Mouse (Mus musculus): ENCODE results near the gene Rps18. TPM values are rescaled to one million over a fixed set of nuclear protein-coding genes. Genes with fewer than 3 reads are reported as not detected.
"Not testable (repeated sequence)": the region's sequence is repeated elsewhere in the genome, so short reads cannot be mapped to it uniquely, and the experiment has no call there.

Gene Rps18
- polyA plus RNA-seq, 1 experiment from 2014 or later, result 1,221 TPM

GRCm38 (mm10) chr17:33909869-33910250, 45.9 kb downstream of the Rps18 start:
- H3K36me3 ChIP-seq (ENCODE audit: control insufficient read depth, insufficient read depth, low read length), result peaks cover 17% of the 10 kb centered on the region
- H3K9me3 ChIP-seq (ENCODE audit: control insufficient read depth, low read length), result no peaks in the 10 kb centered on the region
- under 1% methylated on average over 14 of the region's 14 CpGs for WGBS
- peak overlapping the region; percentile 87 for H3K9ac ChIP-seq (ENCODE audit: low read depth, low read length)
- peak overlapping the region; percentile 70; the same call in 1 of the 2 replicates for H3K27ac ChIP-seq (ENCODE audit: low read depth, low read length)
- H3K27me3 ChIP-seq (ENCODE audit: control insufficient read depth, insufficient read depth, low read length), result no peaks in the 10 kb centered on the region
- H3K4me2 ChIP-seq (replicated peaks; ENCODE audit: low read depth, low read length), result peak overlapping the region; percentile 96
- ATAC-seq (ENCODE audit: low FRiP score) (no peak), DNase-seq (ENCODE audit: low spot score) (no peak)
- peaks cover 6% of the 10 kb centered on the region for H3K4me1 ChIP-seq (replicated peaks; ENCODE audit: control insufficient read depth, insufficient read depth, low read length)
- peak overlapping the region; percentile 87 for H3K4me3 ChIP-seq (ENCODE audit: low read depth, low read length)

DNA sequence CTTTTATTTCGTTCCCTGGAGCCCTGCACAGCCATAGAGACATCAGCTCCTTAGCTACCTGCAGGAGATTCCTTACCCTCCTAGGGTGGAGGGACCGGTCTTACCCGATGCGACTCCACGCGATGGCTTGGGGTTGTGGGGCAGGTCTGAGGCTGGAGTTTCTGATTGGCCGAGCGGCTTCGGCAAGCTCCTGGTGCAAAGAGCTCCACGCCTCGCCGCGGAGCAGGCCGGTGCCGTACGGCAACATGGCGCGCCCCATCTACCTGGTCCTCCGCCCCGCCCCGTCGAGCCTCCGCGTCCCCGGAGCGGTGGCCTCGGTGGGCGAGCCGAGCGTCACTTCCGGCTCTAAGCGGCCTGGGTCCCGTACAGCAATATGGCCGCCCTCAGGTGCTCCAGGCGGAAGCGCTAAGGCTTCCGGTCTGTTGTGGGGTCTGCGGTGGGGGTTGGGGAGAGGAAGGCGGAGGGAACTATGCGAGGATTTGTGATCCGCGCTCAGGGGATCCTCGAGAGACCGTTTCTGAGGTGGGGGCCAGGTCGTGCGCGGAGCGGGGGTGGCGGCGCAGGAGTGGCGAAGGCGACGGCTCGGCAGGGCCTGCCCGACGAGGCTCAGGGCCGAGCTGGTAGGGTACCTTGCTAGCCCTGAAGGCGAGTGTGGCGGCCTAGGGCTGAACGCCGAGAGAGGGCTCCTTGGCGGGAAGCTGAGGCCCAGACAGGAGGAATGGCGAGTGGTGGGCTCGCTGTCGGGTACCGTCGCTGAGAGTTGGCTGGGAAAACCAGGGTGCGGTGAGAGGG, 46.5 kb downstream of the Rps18 start, which contains the start of gene Daxx:
Daxx (plus strand) TSS at position 338 of the 792 bp plus-strand sequence.
- peak within 1 kb of the TSS; percentile 84 for H3K27ac ChIP-seq (ENCODE audit: low read depth, low read length)
- H3K9me3 ChIP-seq (ENCODE audit: control insufficient read depth, low read length), result no peaks in the 10 kb centered on the region
- peak within 1 kb of the TSS; percentile 87 for H3K9ac ChIP-seq (ENCODE audit: low read depth, low read length)
- DNase-seq (ENCODE audit: low spot score) (peak; percentile 99), ATAC-seq (ENCODE audit: low FRiP score) (peak; percentile 97)
- peaks cover 17% of the 10 kb centered on the region for H3K36me3 ChIP-seq (ENCODE audit: control insufficient read depth, insufficient read depth, low read length)
- peak within 1 kb of the TSS; percentile 87 for H3K4me3 ChIP-seq (ENCODE audit: low read depth, low read length)
- WGBS, result 1% methylated on average over 68 of the region's 68 CpGs
- peak within 1 kb of the TSS; percentile 96 for H3K4me2 ChIP-seq (replicated peaks; ENCODE audit: low read depth, low read length)
- peaks cover 6% of the 10 kb centered on the region for H3K4me1 ChIP-seq (replicated peaks; ENCODE audit: control insufficient read depth, insufficient read depth, low read length)
- H3K27me3 ChIP-seq (ENCODE audit: control insufficient read depth, insufficient read depth, low read length), result no peaks in the 10 kb centered on the region

GRCm38 (mm10) chr17:33908331-33909076, 47.3 kb downstream of the Rps18 start:
- Histone ChIP-seq H3K9ac (ENCODE audit: low read depth, low read length) (peak overlapping the region; percentile 70), H3K4me3 (ENCODE audit: low read depth, low read length) (peak overlapping the region; percentile 87), H3K36me3 (ENCODE audit: control insufficient read depth, insufficient read depth, low read length) (peaks cover 10% of the 10 kb centered on the region), H3K4me2 (replicated peaks; ENCODE audit: low read depth, low read length) (peak overlapping the region; percentile 96), H3K27me3 (ENCODE audit: control insufficient read depth, insufficient read depth, low read length) (no peaks in the 10 kb centered on the region), H3K27ac (ENCODE audit: low read depth, low read length) (peak overlapping the region; percentile 84), H3K9me3 (ENCODE audit: control insufficient read depth, low read length) (no peaks in the 10 kb centered on the region), H3K4me1 (replicated peaks; ENCODE audit: control insufficient read depth, insufficient read depth, low read length) (peaks cover 6% of the 10 kb centered on the region)
- DNase-seq (ENCODE audit: low spot score) (peak; percentile 47), ATAC-seq (ENCODE audit: low FRiP score) (peak; percentile 71)
- WGBS, result under 1% methylated on average over 42 of the region's 44 CpGs

- DNase-seq (ENCODE audit: low spot score); H3K27ac ChIP-seq (ENCODE audit: low read depth, low read length): not testable (repeated sequence)
- WGBS, result 43% methylated on average over 3 of the region's 4 CpGs
These were observed 51.0 kb downstream of the Rps18 start, which contains the start of gene Platr17 for GRCm38 (mm10) chr17:33904835-33905234. Gene Platr17, plus strand, starts transcription at chr17:33905135.

DNA sequence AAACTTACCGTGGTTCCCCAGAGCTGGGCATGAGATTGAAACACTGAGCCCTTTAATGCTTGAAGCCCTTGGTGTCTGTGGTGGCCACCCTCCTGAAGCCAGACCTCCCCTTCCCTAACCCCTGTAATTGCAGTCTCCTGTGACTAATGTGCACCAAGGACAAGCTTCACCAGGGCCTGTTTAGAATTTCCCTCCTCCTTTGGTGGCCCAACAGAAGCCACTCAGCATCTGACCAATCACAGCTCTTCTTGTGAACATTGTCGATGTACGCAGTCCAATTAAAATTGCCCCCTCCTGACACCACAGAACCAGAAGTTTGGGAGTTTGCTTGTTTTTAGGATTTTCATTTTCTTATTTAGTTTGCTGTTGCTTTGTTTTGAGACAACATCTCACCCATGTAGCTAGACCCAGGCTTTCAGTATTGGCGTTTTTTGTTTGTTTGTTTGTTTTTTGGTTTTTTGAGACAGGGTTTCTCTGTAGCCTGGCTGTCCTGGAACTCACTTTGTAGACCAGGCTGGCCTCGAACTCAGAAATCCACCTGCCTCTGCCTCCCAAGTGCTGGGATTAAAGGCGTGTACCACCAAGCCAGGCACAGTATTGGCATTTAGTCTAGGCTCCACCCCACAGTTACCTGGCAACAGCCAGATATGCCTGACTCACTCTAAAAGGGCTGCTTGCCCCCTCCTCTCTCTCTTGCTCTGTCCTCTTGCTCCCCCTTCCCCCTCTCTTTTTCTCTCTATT, 51.7 kb downstream of the Rps18 start:
- H3K27me3 ChIP-seq (ENCODE audit: control insufficient read depth, insufficient read depth, low read length); DNase-seq (ENCODE audit: low spot score); ATAC-seq (ENCODE audit: low FRiP score); H3K27ac ChIP-seq (ENCODE audit: low read depth, low read length); H3K4me2 ChIP-seq (replicated peaks; ENCODE audit: low read depth, low read length); H3K9ac ChIP-seq (ENCODE audit: low read depth, low read length); H3K9me3 ChIP-seq (ENCODE audit: control insufficient read depth, low read length); H3K4me3 ChIP-seq (ENCODE audit: low read depth, low read length); H3K4me1 ChIP-seq (replicated peaks; ENCODE audit: control insufficient read depth, insufficient read depth, low read length); H3K36me3 ChIP-seq (ENCODE audit: control insufficient read depth, insufficient read depth, low read length): not testable (repeated sequence)
- WGBS, result 72% methylated on average over 6 of the region's 6 CpGs

More at GRCm38 (mm10) chr17:33904835-33905234, 51.0 kb downstream of the Rps18 start, which contains the start of gene Platr17:
- not testable (repeated sequence) for H3K9ac ChIP-seq (ENCODE audit: low read depth, low read length); H3K4me2 ChIP-seq (replicated peaks; ENCODE audit: low read depth, low read length); ATAC-seq (ENCODE audit: low FRiP score); H3K27me3 ChIP-seq (ENCODE audit: control insufficient read depth, insufficient read depth, low read length); H3K9me3 ChIP-seq (ENCODE audit: control insufficient read depth, low read length); H3K4me3 ChIP-seq (ENCODE audit: low read depth, low read length); H3K4me1 ChIP-seq (replicated peaks; ENCODE audit: control insufficient read depth, insufficient read depth, low read length); H3K36me3 ChIP-seq (ENCODE audit: control insufficient read depth, insufficient read depth, low read length)

GRCm38 (mm10) chr17:33902491-33902890, 53.3 kb downstream of the Rps18 start:
- H3K27ac ChIP-seq (ENCODE audit: low read depth, low read length), result no peak overlapping the region
- no peak overlapping the region for H3K9ac ChIP-seq (ENCODE audit: low read depth, low read length)
- no peak overlapping the region for H3K4me3 ChIP-seq (ENCODE audit: low read depth, low read length)
- no peak for ATAC-seq (ENCODE audit: low FRiP score)
- H3K27me3 ChIP-seq (ENCODE audit: control insufficient read depth, insufficient read depth, low read length), result no peaks in the 10 kb centered on the region
- no peak for DNase-seq (ENCODE audit: low spot score)
- no peaks in the 10 kb centered on the region for H3K4me1 ChIP-seq (replicated peaks; ENCODE audit: control insufficient read depth, insufficient read depth, low read length)
- H3K4me2 ChIP-seq (replicated peaks; ENCODE audit: low read depth, low read length), result no peak overlapping the region
- no peaks in the 10 kb centered on the region for H3K9me3 ChIP-seq (ENCODE audit: control insufficient read depth, low read length)
- WGBS, result 82% methylated on average over 7 of the region's 7 CpGs
- H3K36me3 ChIP-seq (ENCODE audit: control insufficient read depth, insufficient read depth, low read length), result no peaks in the 10 kb centered on the region

DNA sequence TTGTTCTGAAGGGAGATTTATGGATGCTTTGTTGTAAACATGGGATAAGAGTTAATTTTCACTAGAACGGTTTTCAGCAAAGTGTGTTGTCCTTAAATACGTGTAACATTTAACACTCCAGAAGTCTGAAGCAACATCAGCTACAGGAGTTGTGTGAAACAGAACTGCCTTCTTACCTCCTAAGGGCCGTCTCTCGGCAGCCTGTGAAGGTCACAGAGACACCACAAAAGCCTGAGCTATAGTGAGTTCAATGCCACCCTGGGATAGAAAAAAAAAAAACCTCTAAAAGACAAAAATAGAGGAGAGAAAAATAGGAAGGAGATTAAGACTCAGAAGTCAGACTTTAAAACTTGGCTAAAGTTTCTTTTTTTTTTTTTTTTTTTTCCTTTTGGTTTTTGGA, 53.7 kb downstream of the Rps18 start:
- no peak overlapping the region for H3K9ac ChIP-seq (ENCODE audit: low read depth, low read length)
- no peak overlapping the region for H3K27ac ChIP-seq (ENCODE audit: low read depth, low read length)
- no peaks in the 10 kb centered on the region for H3K4me1 ChIP-seq (replicated peaks; ENCODE audit: control insufficient read depth, insufficient read depth, low read length)
- no peaks in the 10 kb centered on the region for H3K27me3 ChIP-seq (ENCODE audit: control insufficient read depth, insufficient read depth, low read length)
- WGBS, result 77% methylated on average over 4 of the region's 4 CpGs
- ATAC-seq (ENCODE audit: low FRiP score) (no peak), DNase-seq (ENCODE audit: low spot score) (no peak)
- H3K36me3 ChIP-seq (ENCODE audit: control insufficient read depth, insufficient read depth, low read length), result no peaks in the 10 kb centered on the region
- H3K9me3 ChIP-seq (ENCODE audit: control insufficient read depth, low read length), result no peaks in the 10 kb centered on the region
- H3K4me2 ChIP-seq (replicated peaks; ENCODE audit: low read depth, low read length), result no peak overlapping the region
- no peak overlapping the region for H3K4me3 ChIP-seq (ENCODE audit: low read depth, low read length)
